29 mouse cellular contexts compared by ENCODE assay signal in the genomic region with DNA sequence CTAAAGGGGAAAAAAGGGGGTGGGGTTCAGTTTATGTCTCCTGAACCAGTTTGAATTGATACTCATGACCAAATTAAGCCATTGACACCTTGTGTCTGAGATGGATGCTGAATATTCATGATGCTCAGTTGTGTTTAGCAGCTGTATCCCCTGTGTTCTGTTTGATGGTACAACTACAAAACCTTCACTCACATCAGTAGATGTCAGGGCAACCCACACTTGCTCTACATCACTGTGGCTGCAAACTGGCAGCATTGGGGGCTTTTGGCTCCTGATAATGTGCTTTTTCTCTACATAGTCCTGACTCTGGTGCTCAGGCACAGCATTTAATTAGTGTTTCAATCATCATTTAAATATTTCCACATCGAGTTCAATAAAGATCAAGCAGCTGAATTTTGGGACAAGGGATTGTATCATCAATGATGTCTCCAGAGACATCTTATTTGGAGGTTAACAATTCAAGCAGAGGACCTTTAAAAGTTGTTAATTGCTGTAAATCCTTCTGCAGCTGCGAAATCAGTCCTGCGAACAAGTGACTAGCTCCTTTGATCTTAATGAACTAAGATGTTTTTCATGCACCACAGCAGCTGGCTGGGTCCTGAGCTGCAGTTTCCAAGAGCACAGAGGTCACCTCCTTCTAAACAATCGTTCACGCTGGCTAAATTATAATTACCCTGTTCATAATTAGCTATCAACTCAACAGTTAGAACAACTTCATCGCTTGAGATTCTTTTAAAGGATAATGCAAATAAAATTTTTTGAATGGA.
DNase-seq lines count a peak whose midpoint lies in the region; ATAC-seq and TF ChIP-seq lines count a peak whose summit lies in the region.
"Had no signal": no experiment of that assay in that cellular context is flagged by ENCODE, and none has a peak within 500 bp of the region (broad histone marks: within the 10 kb centered on the region; RNA-seq: fewer than 3 reads in every experiment).

No protein-coding gene starts in this region.

- no peaks in the 10 kb centered on the region for H3K36me3 ChIP-seq in hindbrain, embryonic 16.5 days (ENCODE audit: control insufficient read depth, insufficient read depth, low read length)
- no peaks in the 10 kb centered on the region for H3K36me3 ChIP-seq in hindbrain, embryonic 11.5 days (ENCODE audit: control insufficient read depth, insufficient read depth, low read length)
- H3K36me3 ChIP-seq in midbrain, embryonic 15.5 days (replicated peaks): no peaks in the 10 kb centered on the region
- H3K36me3 ChIP-seq: embryonic facial prominence, embryonic 15.5 days; heart, embryonic 10.5 days; kidney, embryonic 15.5 days; midbrain, embryonic 12.5 days; neural tube, embryonic 12.5 days had no signal

- 36% methylated on average over 6 of the region's 6 CpGs for WGBS in hindbrain, embryonic 16.5 days
- 63% methylated on average over 6 of the region's 6 CpGs for WGBS in hindbrain, embryonic 11.5 days
- 21% methylated on average over 6 of the region's 6 CpGs for WGBS in midbrain, embryonic 15.5 days

- 0 out of 2 replicates have a peak, but pooled peaks have one; percentile 27 for ATAC-seq in hindbrain, embryonic 16.5 days
- no peak for ATAC-seq in hindbrain, embryonic 11.5 days (ENCODE audit: low FRiP score)
- 0 out of 2 replicates have a peak, but pooled peaks have one; percentile 40 for ATAC-seq in midbrain, embryonic 15.5 days (replicated peaks)

- no peak overlapping the region for H3K27ac ChIP-seq in hindbrain, embryonic 16.5 days (ENCODE audit: low read depth, low read length)
- H3K27ac ChIP-seq in hindbrain, embryonic 11.5 days (ENCODE audit: low read depth, low read length): no peak overlapping the region
- no peak overlapping the region for H3K27ac ChIP-seq in midbrain, embryonic 15.5 days
- H3K27ac ChIP-seq: embryonic facial prominence, embryonic 15.5 days; heart, embryonic 10.5 days; hindbrain, embryonic 14.5 days; kidney, embryonic 15.5 days; liver, embryonic 14.5 days; midbrain, embryonic 12.5 days; neural tube, embryonic 12.5 days had no signal

- H3K9me3 ChIP-seq in hindbrain, embryonic 16.5 days (ENCODE audit: control insufficient read depth, low read length): no peaks in the 10 kb centered on the region
- no peaks in the 10 kb centered on the region for H3K9me3 ChIP-seq in hindbrain, embryonic 11.5 days (ENCODE audit: control insufficient read depth, low read length)
- H3K9me3 ChIP-seq in midbrain, embryonic 15.5 days: no peaks in the 10 kb centered on the region
- H3K9me3 ChIP-seq: embryonic facial prominence, embryonic 15.5 days; heart, embryonic 10.5 days; kidney, embryonic 15.5 days; midbrain, embryonic 12.5 days; neural tube, embryonic 12.5 days had no signal

- no peak for DNase-seq in hindbrain, embryonic 11.5 days (ENCODE audit: low spot score)
- DNase-seq in Muller cell, postnatal 12 days (ENCODE audit: inconsistent ontology term): peak; percentile 54
- DNase-seq in brain, embryonic 14.5 days (ENCODE audit: low read depth): peak; percentile 59
- no peak for DNase-seq in T-cell, adult 2 months (ENCODE audit: low spot score)
- no peak for DNase-seq in layer of hippocampus, postnatal 10 days (ENCODE audit: low spot score in 2 of 2)
- DNase-seq in kidney, postnatal 10 days: no peak
- DNase-seq: adrenal gland, adult 8-10 months; B cell, adult 2 months; cerebellum, postnatal 36 days; gastrocnemius, postnatal 25 days; heart, adult 11 months; heart, postnatal 36 days; kidney, adult 18-20 months; kidney, postnatal 36 days; layer of hippocampus, postnatal 36 days; liver; lung, embryonic 14.5 days; lung, postnatal 14 days; thymus, postnatal 4 days had no signal

- TF ChIP-seq CTCF in brain, embryonic 14.5 days (IDR thresholded peaks at IDR 0.05; ENCODE audit: borderline replicate concordance, extremely low read depth, insufficient read depth, insufficient read length): no peak

- no peaks in the 10 kb centered on the region for H3K27me3 ChIP-seq in hindbrain, embryonic 16.5 days (replicated peaks; ENCODE audit: control insufficient read depth, insufficient read depth, low read length)
- H3K27me3 ChIP-seq in hindbrain, embryonic 11.5 days (ENCODE audit: control insufficient read depth, insufficient read depth, low read length): no peaks in the 10 kb centered on the region
- no peaks in the 10 kb centered on the region for H3K27me3 ChIP-seq in midbrain, embryonic 15.5 days (replicated peaks)
- H3K27me3 ChIP-seq: embryonic facial prominence, embryonic 15.5 days; kidney, embryonic 15.5 days; midbrain, embryonic 12.5 days; neural tube, embryonic 12.5 days had no signal

- no peak overlapping the region for H3K4me2 ChIP-seq in hindbrain, embryonic 16.5 days (ENCODE audit: low read length)
- no peak overlapping the region for H3K4me2 ChIP-seq in hindbrain, embryonic 11.5 days (replicated peaks; ENCODE audit: low read depth, low read length)
- H3K4me2 ChIP-seq in midbrain, embryonic 15.5 days: no peak overlapping the region
- H3K4me2 ChIP-seq: embryonic facial prominence, embryonic 15.5 days; hindbrain, embryonic 14.5 days; kidney, embryonic 15.5 days; lung, embryonic 14.5 days; midbrain, embryonic 12.5 days; neural tube, embryonic 12.5 days had no signal

- TF ChIP-seq POLR2A in brain, embryonic 14.5 days (IDR thresholded peaks at IDR 0.05; ENCODE audit: borderline replicate concordance, extremely low read depth, insufficient read depth, insufficient read length, poor library complexity, severe bottlenecking): no peak

- peaks cover 2% of the 10 kb centered on the region; the same call in 1 of the 2 replicates for H3K4me1 ChIP-seq in hindbrain, embryonic 16.5 days (ENCODE audit: control insufficient read depth, insufficient read depth, low read depth, low read length)
- H3K4me1 ChIP-seq in hindbrain, embryonic 11.5 days (replicated peaks; ENCODE audit: control insufficient read depth, insufficient read depth, low read length): no peaks in the 10 kb centered on the region
- H3K4me1 ChIP-seq in midbrain, embryonic 15.5 days: no peaks in the 10 kb centered on the region
- H3K4me1 ChIP-seq: embryonic facial prominence, embryonic 15.5 days; heart, embryonic 10.5 days; kidney, embryonic 15.5 days; neural tube, embryonic 12.5 days had no signal

- H3K9ac ChIP-seq in hindbrain, embryonic 16.5 days (ENCODE audit: low read depth, low read length): no peak overlapping the region
- no peak overlapping the region for H3K9ac ChIP-seq in hindbrain, embryonic 11.5 days (ENCODE audit: low read depth, low read length)
- no peak overlapping the region for H3K9ac ChIP-seq in midbrain, embryonic 15.5 days
- H3K9ac ChIP-seq: embryonic facial prominence, embryonic 15.5 days; hindbrain, embryonic 14.5 days; kidney, embryonic 15.5 days; liver, embryonic 14.5 days; lung, embryonic 14.5 days; midbrain, embryonic 12.5 days; neural tube, embryonic 12.5 days had no signal

- no peak overlapping the region for H3K4me3 ChIP-seq in hindbrain, embryonic 16.5 days (ENCODE audit: low read length)
- no peak overlapping the region for H3K4me3 ChIP-seq in hindbrain, embryonic 11.5 days (ENCODE audit: low read depth, low read length)
- H3K4me3 ChIP-seq in midbrain, embryonic 15.5 days: no peak overlapping the region
- H3K4me3 ChIP-seq: embryonic facial prominence, embryonic 15.5 days; heart, embryonic 10.5 days; kidney, embryonic 15.5 days; midbrain, embryonic 12.5 days; myocyte; neural tube, embryonic 12.5 days had no signal

Comparison
In these comparisons a context has a peak if more than half of its experiments do, and no peak if none do; other contexts are left out.
1. DNase-seq: peak in Muller cell, postnatal 12 days (single experiment) and brain, embryonic 14.5 days (single experiment); none in hindbrain, embryonic 11.5 days (single experiment), T-cell, adult 2 months (single experiment), layer of hippocampus, postnatal 10 days (0 of 2) and kidney, postnatal 10 days (single experiment).